In the genomic region with DNA sequence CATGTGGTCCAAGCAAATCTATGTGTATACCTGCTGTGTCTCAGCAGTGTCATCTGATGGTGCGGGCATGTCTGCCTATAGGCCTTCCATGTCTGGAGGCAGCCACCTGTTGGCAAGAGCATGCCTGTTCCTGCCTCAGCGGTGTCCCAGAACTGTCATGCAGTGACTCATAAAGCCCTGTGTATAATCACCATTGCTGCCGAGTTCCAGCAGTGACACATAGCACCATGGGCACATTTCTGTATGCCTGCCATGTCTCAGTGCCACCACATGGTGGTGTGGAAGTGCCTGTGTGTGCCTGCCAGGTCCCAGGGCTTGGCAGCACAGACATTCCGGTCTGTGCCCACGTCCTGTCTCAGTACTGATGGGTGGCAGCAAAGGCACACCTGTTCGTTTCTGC, we compare ENCODE assay signal across 9 mouse cellular contexts. TPM values are rescaled to one million over a fixed set of nuclear protein-coding genes. Genes with fewer than 3 reads are reported as not detected.
DNase-seq lines count a peak whose midpoint lies in the region; ATAC-seq lines count a peak whose summit lies in the region.
"Had no signal": no experiment of that assay in that cellular context is flagged by ENCODE, and none has a peak within 500 bp of the region (broad histone marks: within the 10 kb centered on the region; RNA-seq: fewer than 3 reads in every experiment).

No protein-coding gene starts in this region.

- DNase-seq in adrenal gland, adult (ENCODE audit: inconsistent age in 2 of 2, low spot score in 1 of 2): peak; percentile 87 to 89
- no peak for DNase-seq in adrenal gland, postnatal 4 days (ENCODE audit: low spot score in 2 of 2)
- peak; percentile 39 for DNase-seq in urinary bladder, postnatal 14 days (ENCODE audit: low spot score)
- no peak for DNase-seq in urinary bladder, postnatal 25 days (ENCODE audit: low spot score)
- DNase-seq in layer of hippocampus, postnatal 36 days: peak; percentile 64 to 65
- DNase-seq in embryo, embryonic 9.5 days (ENCODE audit: extremely low spot score): no peak

- no peak overlapping the region for H3K27ac ChIP-seq in neural tube, embryonic 14.5 days (ENCODE audit: low read depth, low read length)

- no peaks in the 10 kb centered on the region for H3K4me1 ChIP-seq in neural tube, embryonic 14.5 days (ENCODE audit: control insufficient read depth, insufficient read depth, low read length)

- no peak overlapping the region for H3K9ac ChIP-seq in neural tube, embryonic 14.5 days (replicated peaks; ENCODE audit: low read depth, low read length)

- H3K36me3 ChIP-seq in neural tube, embryonic 14.5 days (ENCODE audit: control insufficient read depth, insufficient read depth, low read length): no peaks in the 10 kb centered on the region

- no peaks in the 10 kb centered on the region for H3K9me3 ChIP-seq in neural tube, embryonic 14.5 days (ENCODE audit: control insufficient read depth, low read length)

- WGBS in neural tube, embryonic 14.5 days: 72% methylated on average over 6 of the region's 6 CpGs

- ATAC-seq in hematopoietic stem cell, adult 5-6 weeks (replicated peaks in 1 of 2; ENCODE audit: insufficient read depth in 1 of 2, low FRiP score in 2 of 2, low TSS enrichment in 1 of 2, low read depth in 1 of 2, poor library complexity in 2 of 2, severe bottlenecking in 2 of 2): peak; percentile 79 to 86
- ATAC-seq in neural tube, embryonic 14.5 days (ENCODE audit: low read depth): peak; percentile 38

- H3K4me3 ChIP-seq in neural tube, embryonic 14.5 days (ENCODE audit: low read depth, low read length): no peak overlapping the region
- H3K4me3 ChIP-seq: erythroblast, embryonic 14.5 days had no signal

- H3K27me3 ChIP-seq in neural tube, embryonic 14.5 days (ENCODE audit: control insufficient read depth, insufficient read depth, low read length): no peaks in the 10 kb centered on the region

- no peak overlapping the region for H3K4me2 ChIP-seq in neural tube, embryonic 14.5 days (ENCODE audit: low read depth, low read length)

RNA-seq across cellular contexts. Expression of a gene that starts 44.2 kb away (rescaled TPM):
- 10 to 100 TPM in 1 of 2 experiments, 1 to 10 TPM in 1; 7.2 to 10.8 TPM for total RNA-seq in adrenal gland, postnatal 4 days (2021)
- 0.69 and 4.3 TPM in 2 replicates for total RNA-seq in hematopoietic stem cell, adult 5-6 weeks (2017)
- total RNA-seq in layer of hippocampus, postnatal 36 days (2021): 100 to 1,000 TPM; 106 to 108 TPM
- polyA plus RNA-seq in neural tube, embryonic 14.5 days (2014; fragmentation: Nextera tagmentation; extraction: Ambion mirVana): 59.8 and 61.2 TPM in 2 replicates

Comparison
In these comparisons a context has a peak if more than half of its experiments do, and no peak if none do; other contexts are left out.
1. DNase-seq: peak in adrenal gland, adult (2 of 2), urinary bladder, postnatal 14 days (single experiment) and layer of hippocampus, postnatal 36 days (2 of 2); none in adrenal gland, postnatal 4 days (0 of 2), urinary bladder, postnatal 25 days (single experiment) and embryo, embryonic 9.5 days (single experiment).
2. RNA of a gene that starts 44.2 kb away (total RNA-seq): 106 to 108 TPM in layer of hippocampus, postnatal 36 days; 7.2 to 10.8 TPM in adrenal gland, postnatal 4 days and 0.69 to 4.3 TPM in hematopoietic stem cell, adult 5-6 weeks; every median in the first group is over 4 times any median in the second.